Mouse (Mus musculus): ENCODE results near the gene Serpine1. TPM values are rescaled to one million over a fixed set of nuclear protein-coding genes. Genes with fewer than 3 reads are reported as not detected.

Serpine1 gene
- total and polyA plus RNA-seq, 3 experiments: 1.9 to 92.3 (median 18.6) TPM

GRCm38 (mm10) chr5:137054873-137055272 is 17.2 kb downstream of the Serpine1 start:
- no peak for TF ChIP-seq GATA2 (IDR thresholded peaks at IDR 0.05; ENCODE audit: borderline replicate concordance, low read depth, low read length)
- TF ChIP-seq CTCF (IDR thresholded peaks at IDR 0.05; ENCODE audit: low read depth, low read length): no peak
- TF ChIP-seq TAL1 (conservative IDR thresholded peaks at IDR 0.05; ENCODE audit: low read depth, low read length): no peak
- TF ChIP-seq POLR2AphosphoS5 (IDR thresholded peaks at IDR 0.05; ENCODE audit: insufficient replicate concordance, low read depth, low read length): no peak
- TF ChIP-seq GATA1 (IDR thresholded peaks at IDR 0.05; ENCODE audit: borderline replicate concordance, low read length): no peak
- H3K36me3 ChIP-seq (replicated peaks): no peaks in the 10 kb centered on the region
- no peaks in the 10 kb centered on the region for H3K9me3 ChIP-seq (replicated peaks)
- H3K4me1 ChIP-seq (ENCODE audit: insufficient read depth, low read depth, low read length): no peaks in the 10 kb centered on the region
- peaks cover 26% of the 10 kb centered on the region for H3K27me3 ChIP-seq (ENCODE audit: insufficient read depth, low read length)
- ATAC-seq (ENCODE audit: extremely low read depth, insufficient number of reproducible peaks, low FRiP score, poor library complexity, severe bottlenecking): no peak
- DNase-seq (ENCODE audit: low spot score): no peak
- no peak overlapping the region for H3K4me3 ChIP-seq (ENCODE audit: low read depth, low read length)

GRCm38 (mm10) chr5:137054299-137054698 is 17.8 kb downstream of the Serpine1 start:
- no peaks in the 10 kb centered on the region for H3K4me1 ChIP-seq (ENCODE audit: insufficient read depth, low read depth, low read length)
- H3K36me3 ChIP-seq (replicated peaks): no peaks in the 10 kb centered on the region
- no peak overlapping the region for H3K4me3 ChIP-seq (ENCODE audit: low read depth, low read length)
- no peak for TF ChIP-seq TAL1 (conservative IDR thresholded peaks at IDR 0.05; ENCODE audit: low read depth, low read length)
- TF ChIP-seq GATA2 (IDR thresholded peaks at IDR 0.05; ENCODE audit: borderline replicate concordance, low read depth, low read length): no peak
- TF ChIP-seq POLR2AphosphoS5 (IDR thresholded peaks at IDR 0.05; ENCODE audit: insufficient replicate concordance, low read depth, low read length): no peak
- TF ChIP-seq GATA1 (IDR thresholded peaks at IDR 0.05; ENCODE audit: borderline replicate concordance, low read length): no peak
- no peak for TF ChIP-seq CTCF (IDR thresholded peaks at IDR 0.05; ENCODE audit: low read depth, low read length)
- ATAC-seq (ENCODE audit: extremely low read depth, insufficient number of reproducible peaks, low FRiP score, poor library complexity, severe bottlenecking) (no peak), DNase-seq (ENCODE audit: low spot score) (no peak)
- H3K9me3 ChIP-seq (replicated peaks): no peaks in the 10 kb centered on the region
- peaks cover 26% of the 10 kb centered on the region for H3K27me3 ChIP-seq (ENCODE audit: insufficient read depth, low read length)

DNA sequence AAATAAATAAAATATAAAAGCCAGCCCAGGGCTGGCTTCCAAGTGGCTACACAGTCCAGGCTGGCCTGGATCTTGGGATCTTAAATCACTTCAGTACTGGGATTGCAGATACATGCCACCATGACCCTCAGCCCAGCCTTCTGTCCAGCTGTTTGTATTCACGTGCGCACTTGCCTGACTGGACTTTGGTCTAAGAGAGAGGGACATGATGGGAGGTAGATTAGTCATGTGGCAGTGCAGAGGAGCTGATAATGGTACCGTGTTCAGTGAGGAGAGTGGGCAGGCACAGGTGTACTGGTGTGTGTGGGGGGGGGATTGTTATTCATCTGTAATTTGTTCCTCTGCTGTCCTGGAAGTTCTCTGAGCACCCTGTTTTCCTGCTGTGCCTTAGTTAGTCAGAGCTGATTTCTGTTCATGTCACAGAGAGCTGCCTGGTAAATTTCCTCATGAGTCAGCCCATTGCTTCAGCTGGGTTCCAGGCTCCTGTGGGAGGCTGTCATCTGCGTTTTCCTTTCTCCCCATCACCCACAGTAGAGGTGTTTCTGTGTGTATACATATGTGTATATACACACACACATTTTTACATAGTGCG is 20.1 kb downstream of the Serpine1 start:
- TF ChIP-seq TAL1 (conservative IDR thresholded peaks at IDR 0.05; ENCODE audit: low read depth, low read length): no peak
- no peak for TF ChIP-seq POLR2AphosphoS5 (IDR thresholded peaks at IDR 0.05; ENCODE audit: insufficient replicate concordance, low read depth, low read length)
- TF ChIP-seq GATA1 (IDR thresholded peaks at IDR 0.05; ENCODE audit: borderline replicate concordance, low read length): no peak
- no peak for TF ChIP-seq CTCF (IDR thresholded peaks at IDR 0.05; ENCODE audit: low read depth, low read length)
- TF ChIP-seq GATA2 (IDR thresholded peaks at IDR 0.05; ENCODE audit: borderline replicate concordance, low read depth, low read length): no peak
- DNase-seq (ENCODE audit: low spot score): no peak

DNA sequence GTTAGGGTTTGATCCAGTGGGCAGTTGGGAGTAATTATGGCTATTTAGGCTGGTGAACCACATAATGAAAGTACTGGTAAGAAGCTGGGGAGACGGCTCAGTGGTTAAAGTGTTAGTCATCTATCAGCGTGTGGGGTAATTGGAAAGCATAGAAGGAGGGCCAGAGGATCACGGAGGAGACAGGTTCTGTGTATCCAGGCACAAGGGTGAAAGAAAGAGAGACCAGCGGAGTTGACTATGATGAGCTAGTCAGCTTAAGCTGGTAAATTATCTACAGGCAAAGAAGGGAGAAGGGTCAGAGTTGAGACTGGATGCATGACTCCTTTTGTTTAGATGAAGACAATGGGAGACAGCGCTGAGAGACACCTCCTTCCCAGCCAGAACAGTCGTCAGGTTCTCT is 20.9 kb downstream of the Serpine1 start:
- Histone ChIP-seq H3K4me1 (ENCODE audit: insufficient read depth, low read depth, low read length) (peaks cover 17% of the 10 kb centered on the region), H3K36me3 (replicated peaks) (no peaks in the 10 kb centered on the region), H3K27me3 (ENCODE audit: insufficient read depth, low read length) (peaks cover 23% of the 10 kb centered on the region), H3K9me3 (replicated peaks) (no peaks in the 10 kb centered on the region), H3K4me3 (ENCODE audit: low read depth, low read length) (no peak overlapping the region)
- ATAC-seq (ENCODE audit: extremely low read depth, insufficient number of reproducible peaks, low FRiP score, poor library complexity, severe bottlenecking) (no peak), DNase-seq (ENCODE audit: low spot score) (no peak)
- TF ChIP-seq TAL1 (conservative IDR thresholded peaks at IDR 0.05; ENCODE audit: low read depth, low read length) (no peak), POLR2AphosphoS5 (IDR thresholded peaks at IDR 0.05; ENCODE audit: insufficient replicate concordance, low read depth, low read length) (no peak), GATA2 (IDR thresholded peaks at IDR 0.05; ENCODE audit: borderline replicate concordance, low read depth, low read length) (no peak), CTCF (IDR thresholded peaks at IDR 0.05; ENCODE audit: low read depth, low read length) (no peak), GATA1 (IDR thresholded peaks at IDR 0.05; ENCODE audit: borderline replicate concordance, low read length) (no peak)

More for the DNA sequence above, 20.1 kb downstream of the Serpine1 start:
- Histone ChIP-seq H3K9me3 (replicated peaks) (no peaks in the 10 kb centered on the region), H3K4me3 (ENCODE audit: low read depth, low read length) (no peak overlapping the region), H3K27me3 (ENCODE audit: insufficient read depth, low read length) (peaks cover 23% of the 10 kb centered on the region), H3K4me1 (ENCODE audit: insufficient read depth, low read depth, low read length) (peaks cover 9% of the 10 kb centered on the region), H3K36me3 (replicated peaks) (no peaks in the 10 kb centered on the region)
- ATAC-seq (ENCODE audit: extremely low read depth, insufficient number of reproducible peaks, low FRiP score, poor library complexity, severe bottlenecking): no peak

- peaks cover 26% of the 10 kb centered on the region for H3K36me3 ChIP-seq (replicated peaks)
- DNase-seq (ENCODE audit: low spot score) (no peak), ATAC-seq (ENCODE audit: extremely low read depth, insufficient number of reproducible peaks, low FRiP score, poor library complexity, severe bottlenecking) (no peak)
- no peaks in the 10 kb centered on the region for H3K9me3 ChIP-seq (replicated peaks)
- no peak overlapping the region for H3K4me3 ChIP-seq (ENCODE audit: low read depth, low read length)
- H3K4me1 ChIP-seq (ENCODE audit: insufficient read depth, low read depth, low read length): peaks cover 35% of the 10 kb centered on the region
- H3K27me3 ChIP-seq (ENCODE audit: insufficient read depth, low read length): peaks cover 5% of the 10 kb centered on the region; the same call in 1 of the 2 replicates
- TF ChIP-seq CTCF (IDR thresholded peaks at IDR 0.05; ENCODE audit: low read depth, low read length) (no peak), GATA2 (IDR thresholded peaks at IDR 0.05; ENCODE audit: borderline replicate concordance, low read depth, low read length) (no peak), TAL1 (conservative IDR thresholded peaks at IDR 0.05; ENCODE audit: low read depth, low read length) (no peak), POLR2AphosphoS5 (IDR thresholded peaks at IDR 0.05; ENCODE audit: insufficient replicate concordance, low read depth, low read length) (no peak), GATA1 (IDR thresholded peaks at IDR 0.05; ENCODE audit: borderline replicate concordance, low read length) (no peak)
Observed at GRCm38 (mm10) chr5:137046991-137047390, 25.1 kb downstream of the Serpine1 start.

GRCm38 (mm10) chr5:137046324-137046718 is 25.7 kb downstream of the Serpine1 start:
- DNase-seq (ENCODE audit: low spot score) (no peak), ATAC-seq (ENCODE audit: extremely low read depth, insufficient number of reproducible peaks, low FRiP score, poor library complexity, severe bottlenecking) (no peak)
- TF ChIP-seq GATA2 (IDR thresholded peaks at IDR 0.05; ENCODE audit: borderline replicate concordance, low read depth, low read length) (no peak), GATA1 (IDR thresholded peaks at IDR 0.05; ENCODE audit: borderline replicate concordance, low read length) (no peak), TAL1 (conservative IDR thresholded peaks at IDR 0.05; ENCODE audit: low read depth, low read length) (no peak), POLR2AphosphoS5 (IDR thresholded peaks at IDR 0.05; ENCODE audit: insufficient replicate concordance, low read depth, low read length) (no peak), CTCF (IDR thresholded peaks at IDR 0.05; ENCODE audit: low read depth, low read length) (no peak)
- Histone ChIP-seq H3K9me3 (replicated peaks) (no peaks in the 10 kb centered on the region), H3K27me3 (ENCODE audit: insufficient read depth, low read length) (peaks cover 3% of the 10 kb centered on the region; the same call in 1 of the 2 replicates), H3K4me3 (ENCODE audit: low read depth, low read length) (peak overlapping the region; percentile 89; the same call in 1 of the 2 replicates), H3K4me1 (ENCODE audit: insufficient read depth, low read depth, low read length) (peaks cover 35% of the 10 kb centered on the region), H3K36me3 (replicated peaks) (peaks cover 33% of the 10 kb centered on the region)
